ENCODE assay signal across 8 mouse cellular contexts in the genomic region with DNA sequence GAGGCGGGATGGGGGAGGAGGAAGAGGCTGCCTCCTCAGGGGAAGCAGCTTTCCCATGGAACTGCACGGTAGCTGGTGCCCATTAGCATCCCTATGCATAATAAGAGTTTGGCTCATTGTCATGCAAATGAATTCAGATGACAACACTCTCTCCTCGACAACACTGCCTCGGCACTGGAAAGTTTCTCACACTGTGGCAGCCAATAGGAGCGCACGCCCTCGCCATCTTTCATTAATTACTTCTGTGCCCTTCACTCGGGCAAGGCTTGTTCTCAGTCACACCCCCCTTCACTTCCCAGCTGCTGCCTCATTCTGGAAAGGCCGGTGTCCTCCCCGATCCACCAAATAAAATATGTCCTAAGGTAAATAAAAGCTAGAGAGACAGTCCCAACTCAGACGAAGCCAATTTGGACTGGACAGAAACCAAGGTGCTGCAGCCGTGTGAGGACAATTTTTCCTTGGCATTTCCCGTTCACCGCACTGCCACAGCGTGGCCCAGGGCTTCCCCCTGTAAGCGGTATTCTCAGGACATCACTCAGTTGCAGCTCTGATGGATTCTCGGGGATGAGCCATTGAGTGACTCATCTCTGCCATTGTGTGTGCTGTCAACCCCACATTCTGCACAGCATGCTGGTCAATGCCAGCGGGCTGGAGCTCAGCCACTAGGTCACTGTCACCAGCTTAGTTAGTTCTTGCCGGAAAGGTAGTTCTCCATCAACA. TPM values are rescaled to one million over a fixed set of nuclear protein-coding genes. Genes with fewer than 3 reads are reported as not detected.
DNase-seq lines count a peak whose midpoint lies in the region; ATAC-seq and TF ChIP-seq lines count a peak whose summit lies in the region.

No protein-coding gene starts in this region.

- DNase-seq in cerebellum, adult 2 months: peak; percentile 19 to 57
- no peak for DNase-seq in cerebellum, adult 8-10 months
- DNase-seq in brain, embryonic 14.5 days (ENCODE audit: low read depth): peak; percentile 98
- peak; percentile 42 to 65 for DNase-seq in frontal cortex, postnatal 10 days (ENCODE audit: low spot score in 2 of 2)
- DNase-seq in layer of hippocampus, adult 2 months (ENCODE audit: low spot score in 2 of 2): peak; percentile 50 to 86
- peak; percentile 89 for DNase-seq in midbrain, embryonic 11.5 days (ENCODE audit: low spot score, missing footprints)
- DNase-seq in ovary, postnatal 36 days (ENCODE audit: low spot score): no peak
- no peak for DNase-seq in urinary bladder, postnatal 4 days (ENCODE audit: low spot score in 2 of 2)

- H3K4me3 ChIP-seq in cerebellum, adult 2 months (replicated peaks; ENCODE audit: insufficient read depth, low read depth, low read length): peak overlapping the region; percentile 3
- H3K4me3 ChIP-seq in layer of hippocampus, adult 2 months: peak overlapping the region; percentile 42
- peak overlapping the region; percentile 16 for H3K4me3 ChIP-seq in midbrain, embryonic 11.5 days (ENCODE audit: low read depth, low read length)

- no peak for TF ChIP-seq POLR2A in cerebellum, adult 2 months (IDR thresholded peaks at IDR 0.05; ENCODE audit: borderline replicate concordance, insufficient read depth, low read length)
- no peak for TF ChIP-seq POLR2A in brain, embryonic 14.5 days (IDR thresholded peaks at IDR 0.05; ENCODE audit: borderline replicate concordance, extremely low read depth, insufficient read depth, insufficient read length, poor library complexity, severe bottlenecking)

- TF ChIP-seq CTCF in cerebellum, adult 2 months (IDR thresholded peaks at IDR 0.05; ENCODE audit: borderline replicate concordance, insufficient read depth, low read depth, low read length): no peak
- no peak for TF ChIP-seq CTCF in brain, embryonic 14.5 days (IDR thresholded peaks at IDR 0.05; ENCODE audit: borderline replicate concordance, extremely low read depth, insufficient read depth, insufficient read length)
- TF ChIP-seq CTCF in layer of hippocampus, adult 2 months (conservative IDR thresholded peaks at IDR 0.05): peak; percentile 13

- H3K27ac ChIP-seq in cerebellum, adult 2 months (ENCODE audit: insufficient read depth, low read length): no peak overlapping the region
- peak overlapping the region; percentile 85 for H3K27ac ChIP-seq in layer of hippocampus, adult 2 months
- H3K27ac ChIP-seq in midbrain, embryonic 11.5 days (ENCODE audit: low read depth, low read length): peak overlapping the region; percentile 79

- H3K4me2 ChIP-seq in midbrain, embryonic 11.5 days: peak overlapping the region; percentile 44

- ATAC-seq in midbrain, embryonic 11.5 days (ENCODE audit: low FRiP score): peak; percentile 94

- H3K36me3 ChIP-seq in midbrain, embryonic 11.5 days (ENCODE audit: control insufficient read depth, insufficient read depth, low read length): no peaks in the 10 kb centered on the region

- H3K9me3 ChIP-seq in midbrain, embryonic 11.5 days (ENCODE audit: control insufficient read depth, low read length): no peaks in the 10 kb centered on the region

- no peaks in the 10 kb centered on the region; the same call in 1 of the 2 replicates for H3K27me3 ChIP-seq in cerebellum, adult 2 months (ENCODE audit: control insufficient read depth, insufficient read depth, low read length)
- no peaks in the 10 kb centered on the region for H3K27me3 ChIP-seq in midbrain, embryonic 11.5 days (ENCODE audit: control insufficient read depth, insufficient read depth, low read length)

- peaks cover 12% of the 10 kb centered on the region for H3K4me1 ChIP-seq in cerebellum, adult 2 months (ENCODE audit: control insufficient read depth, insufficient read depth, low read length)
- H3K4me1 ChIP-seq in midbrain, embryonic 11.5 days (ENCODE audit: control insufficient read depth, insufficient read depth, low read length): peaks cover 28% of the 10 kb centered on the region

- H3K9ac ChIP-seq in midbrain, embryonic 11.5 days (ENCODE audit: low read length): peak overlapping the region; percentile 36; the same call in 1 of the 2 replicates

- WGBS in cerebellum, adult 2 months: 1% methylated on average over 19 of the region's 19 CpGs
- 4% methylated on average over 19 of the region's 19 CpGs for WGBS in midbrain, embryonic 11.5 days

RNA-seq across cellular contexts. Expression of a gene that starts 29.3 kb away (rescaled TPM):
- 20.2 and 20.8 TPM in 2 replicates for polyA plus RNA-seq in cerebellum, adult 2 months (2012; rRNA removed)
- polyA plus RNA-seq in brain, embryonic 14.5 days (2012; rRNA removed): 24.1 and 33.2 TPM in 2 replicates
- total RNA-seq in layer of hippocampus, adult 2 months (2021): 10 to 100 TPM; 27.7 to 31.5 TPM
- 106 and 107 TPM in 2 replicates for polyA plus RNA-seq in midbrain, embryonic 11.5 days (2014; fragmentation: Nextera tagmentation; extraction: Ambion mirVana)

Comparison
In these comparisons a context has a peak if more than half of its experiments do, and no peak if none do; other contexts are left out.
1. DNase-seq: peak in cerebellum, adult 2 months (2 of 2), brain, embryonic 14.5 days (single experiment), frontal cortex, postnatal 10 days (2 of 2), layer of hippocampus, adult 2 months (2 of 2) and midbrain, embryonic 11.5 days (single experiment); none in cerebellum, adult 8-10 months (single experiment), ovary, postnatal 36 days (single experiment) and urinary bladder, postnatal 4 days (0 of 2).
2. Peak in every context shown above with its lines, with median percentiles within 50 percentile points of each other: H3K4me3 ChIP-seq.